Mouse (Mus musculus): ENCODE measurements around the gene Adss.

GRCm38 (mm10) chr1:177731973-177732372, 64.3 kb downstream of the Adss start:
- TF ChIP-seq CTCF (IDR thresholded peaks at IDR 0.05): no peak
- no peak for TF ChIP-seq POLR2A (IDR thresholded peaks at IDR 0.05; ENCODE audit: insufficient read depth, low read depth, low read length)
- no peak for TF ChIP-seq EP300 (IDR thresholded peaks at IDR 0.05; ENCODE audit: insufficient read depth, low read depth, low read length)
